Mouse (Mus musculus) cortical plate, adult 2 months (tissue): Measurements from ENCODE around the gene Ctsll3.

Experiments used
- CTCF ChIP-seq: fragments of 200-500 bp; IDR thresholded peaks from 2 replicates; pipeline ENCODE4 v1.5.1; 2011; ENCODE audit warnings: mild to moderate bottlenecking, control low read depth, low read length; ENCODE audit not compliant: insufficient read depth; ENCODE audit errors: extremely low read depth
- POLR2A ChIP-seq: fragments of 200-500 bp; IDR thresholded peaks from 2 replicates; pipeline ENCODE4 v1.6.1; 2011; ENCODE audit warnings: mild to moderate bottlenecking, low read length, control low read depth; ENCODE audit not compliant: insufficient read depth; ENCODE audit errors: extremely low read depth

DNA sequence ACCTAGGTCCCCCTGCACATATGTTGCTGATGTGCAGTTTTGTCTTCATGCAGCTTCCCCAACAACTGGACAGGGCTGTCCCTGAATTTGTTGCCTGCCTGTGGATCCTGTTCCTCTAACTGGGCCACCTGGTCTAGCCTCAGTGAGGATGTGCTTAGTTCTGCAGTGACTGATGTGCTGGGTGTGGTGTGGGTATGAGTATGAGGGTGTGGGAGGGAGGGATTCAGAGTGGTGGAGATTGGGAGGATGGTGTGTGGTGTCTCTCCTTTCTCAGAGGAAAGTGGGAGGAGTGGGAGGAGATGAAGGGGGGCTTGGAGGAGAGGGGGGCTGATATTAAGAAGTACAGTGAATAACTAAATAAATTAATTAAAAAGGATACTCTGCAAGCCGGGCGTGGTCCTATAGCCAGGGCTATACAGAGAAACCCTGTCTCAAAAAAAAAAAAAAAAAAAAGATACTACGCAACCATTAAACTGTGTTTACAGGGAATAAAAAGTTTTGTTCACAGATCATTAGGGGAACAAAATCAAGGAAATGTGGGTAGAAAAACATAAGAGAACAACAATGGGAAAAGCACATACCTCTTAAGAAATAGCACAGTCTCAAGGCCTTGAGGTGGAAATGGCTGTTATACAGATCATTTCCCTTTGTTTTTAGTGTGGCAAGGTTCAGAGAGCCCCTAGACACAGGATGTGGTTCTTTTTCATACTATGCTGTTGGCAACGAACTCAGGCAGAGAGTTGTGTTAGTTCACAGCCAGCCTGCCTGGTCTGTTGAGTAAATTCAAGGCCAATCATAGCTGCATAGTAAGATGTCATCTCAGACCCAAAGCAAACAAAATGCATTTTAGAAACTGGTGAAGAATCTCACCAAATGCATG, 45.8 kb upstream of the Ctsll3 start:
- TF ChIP-seq CTCF (no peak), POLR2A (no peak)
